Mouse (Mus musculus) MN1 (cell line): Measurements from ENCODE around the gene Prkcb.

Experiments used
- DNase-seq: peaks from one replicate; pipeline ENCODE4 v3.0.0-alpha.2; 2016; ENCODE audit warnings: low spot score

Gene Prkcb

DNA sequence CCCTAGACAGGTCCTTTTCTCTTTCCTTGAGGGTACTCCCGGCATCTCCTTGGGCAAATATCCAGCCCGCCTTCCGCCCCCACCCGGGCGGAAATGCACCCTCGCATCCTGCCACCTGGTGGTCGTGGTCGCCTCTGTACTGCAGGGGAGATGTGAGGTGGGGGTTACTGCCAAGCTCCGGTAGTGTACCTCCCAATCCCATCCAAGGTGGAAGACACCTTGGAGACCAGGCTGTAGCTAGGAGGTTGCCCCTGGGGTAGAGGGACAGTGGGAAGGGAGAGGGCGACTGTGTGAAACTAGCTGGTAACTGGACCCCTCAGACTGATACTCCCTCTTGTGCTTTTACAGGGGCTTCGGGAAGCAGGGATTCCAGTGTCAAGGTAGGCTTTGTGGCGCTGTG lies 1.6 kb downstream of the Prkcb start:
- no peak for DNase-seq

DNA sequence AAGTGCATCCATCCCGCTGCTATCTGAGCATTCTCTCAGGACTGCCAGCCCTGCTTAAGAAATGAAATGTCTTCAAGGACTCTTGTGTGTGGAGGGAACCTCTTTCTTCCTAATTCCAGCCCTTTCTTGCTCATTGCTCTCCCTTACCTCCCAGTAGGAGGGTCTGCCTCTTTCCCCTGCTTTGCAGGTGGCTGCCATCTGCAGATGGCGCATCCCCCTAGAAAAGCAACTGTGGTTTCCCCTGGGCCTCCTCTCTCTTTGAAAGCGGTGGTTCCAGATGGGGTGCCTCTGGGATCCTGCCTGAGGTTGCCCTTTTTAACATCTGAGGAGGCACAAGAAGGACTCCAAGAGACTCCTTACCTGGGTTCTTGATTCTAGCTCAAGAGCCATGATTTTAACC lies 2.2 kb downstream of the Prkcb start:
- no peak for DNase-seq

DNA sequence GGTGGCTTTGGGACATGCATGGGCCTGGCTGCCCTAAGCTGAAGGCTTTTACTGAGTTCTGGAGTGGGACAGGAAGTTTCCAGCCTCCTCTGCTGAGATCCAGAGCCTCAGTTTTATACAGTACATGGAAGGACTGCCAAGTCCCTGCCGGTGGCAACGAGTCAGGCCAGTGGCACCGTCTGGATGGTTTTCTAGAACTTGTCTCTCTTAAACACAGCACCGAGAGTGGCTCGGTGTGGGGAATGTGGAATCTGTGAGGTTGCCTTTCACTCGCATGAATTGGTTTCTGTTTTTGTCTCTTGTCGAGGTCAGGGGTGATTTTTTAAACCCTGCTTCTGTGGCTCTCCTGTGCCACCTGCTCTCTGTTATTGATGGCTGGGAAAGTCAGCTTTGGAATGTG lies 3.6 kb downstream of the Prkcb start:
- DNase-seq, result no peak

DNA sequence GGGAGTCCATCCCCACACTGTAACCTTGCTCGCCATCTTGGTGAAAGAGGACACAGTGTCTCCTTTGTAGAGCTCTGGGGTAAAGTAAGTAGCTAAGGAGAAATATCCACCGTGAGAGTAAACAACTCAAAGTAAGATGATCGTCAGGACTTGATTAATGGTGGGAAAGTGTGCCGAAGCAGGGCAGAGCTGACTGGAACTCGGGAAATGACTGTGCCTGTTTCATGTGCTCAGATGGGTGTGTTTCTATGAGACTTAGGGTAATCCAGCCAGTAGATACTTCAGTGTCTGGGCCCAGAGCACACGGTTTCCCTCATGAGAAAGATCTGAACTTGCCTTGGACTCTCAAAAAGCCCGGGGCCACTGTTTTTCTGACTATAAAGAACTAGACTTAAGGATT lies 5.6 kb downstream of the Prkcb start:
- DNase-seq, result no peak

DNA sequence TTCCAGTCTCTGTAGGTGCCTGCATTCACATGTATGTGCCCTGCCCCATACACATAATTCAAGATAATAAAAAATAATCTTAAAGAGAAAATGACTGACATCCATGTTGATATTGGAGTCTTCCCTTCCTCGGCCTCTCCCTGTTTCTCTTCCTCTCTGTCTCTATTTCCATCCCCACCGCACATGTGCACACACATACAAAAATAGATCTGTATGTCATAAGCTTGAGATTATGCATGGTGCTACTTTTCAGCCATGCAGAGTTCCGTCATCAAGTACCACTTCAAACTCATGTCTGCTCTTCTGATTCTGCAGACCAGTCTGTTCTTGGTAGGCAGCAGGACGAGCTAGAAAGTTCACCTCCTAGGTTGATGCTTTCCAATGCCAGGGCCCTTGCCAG lies 6.8 kb downstream of the Prkcb start:
- DNase-seq, result no peak

DNA sequence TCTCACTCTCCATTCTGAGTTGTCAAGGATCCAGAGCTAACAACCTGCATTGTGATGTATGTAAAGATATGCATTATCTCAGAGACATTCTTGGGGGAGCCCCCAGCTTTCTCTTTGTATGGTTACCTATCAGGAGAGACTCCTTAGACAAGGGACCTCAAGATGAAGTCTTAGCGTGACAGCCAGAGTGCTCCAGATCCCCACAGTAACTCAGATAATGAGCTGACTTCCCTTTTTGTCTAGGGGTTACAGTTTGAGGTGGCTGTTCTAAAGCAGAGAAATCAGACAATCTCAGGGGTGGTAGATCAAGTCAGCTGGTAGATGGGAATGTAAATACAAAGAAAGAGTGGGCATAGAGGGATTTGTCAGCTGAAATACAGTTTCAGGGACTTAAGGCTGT lies 7.8 kb downstream of the Prkcb start:
- DNase-seq, result no peak

DNA sequence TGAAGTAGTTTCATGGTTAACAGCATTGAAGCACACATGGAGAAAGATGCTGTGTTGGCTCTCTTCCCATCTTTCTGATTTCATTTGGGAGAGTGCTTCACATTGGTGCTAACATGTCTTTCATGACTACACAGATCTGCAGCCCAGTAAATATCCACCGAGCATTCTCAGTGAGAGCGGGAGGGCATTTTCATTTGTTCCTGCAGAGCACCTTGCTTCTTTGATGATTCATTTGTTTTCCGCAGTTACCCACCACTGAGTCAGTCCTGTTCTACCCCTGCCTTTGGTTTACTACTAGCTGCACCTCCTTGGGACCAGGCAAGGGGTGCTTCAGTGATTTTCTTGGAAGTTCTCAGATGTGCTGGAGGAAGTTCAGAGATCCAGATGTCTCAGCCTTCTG lies 8.3 kb downstream of the Prkcb start:
- no peak for DNase-seq

DNA sequence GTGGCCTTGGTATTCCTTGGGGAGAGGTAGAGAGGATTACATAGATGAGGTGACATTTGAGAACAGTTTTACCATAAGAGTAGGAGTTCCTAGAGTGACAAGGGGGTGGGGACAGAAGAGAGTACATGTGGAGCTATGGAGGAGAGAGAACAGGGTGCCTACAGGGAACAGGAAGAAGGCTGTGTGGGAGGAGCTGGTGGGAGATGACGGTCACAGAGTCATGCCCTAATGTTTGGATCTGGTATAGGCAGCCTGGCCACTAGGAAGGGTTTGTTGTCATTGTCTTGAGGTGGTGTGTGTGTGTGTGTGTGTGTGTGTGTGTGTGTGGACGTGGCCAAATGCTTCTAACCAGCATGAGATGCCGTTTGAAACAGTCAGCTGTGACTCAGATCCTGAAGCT lies 9.1 kb downstream of the Prkcb start:
- DNase-seq, result no peak

DNA sequence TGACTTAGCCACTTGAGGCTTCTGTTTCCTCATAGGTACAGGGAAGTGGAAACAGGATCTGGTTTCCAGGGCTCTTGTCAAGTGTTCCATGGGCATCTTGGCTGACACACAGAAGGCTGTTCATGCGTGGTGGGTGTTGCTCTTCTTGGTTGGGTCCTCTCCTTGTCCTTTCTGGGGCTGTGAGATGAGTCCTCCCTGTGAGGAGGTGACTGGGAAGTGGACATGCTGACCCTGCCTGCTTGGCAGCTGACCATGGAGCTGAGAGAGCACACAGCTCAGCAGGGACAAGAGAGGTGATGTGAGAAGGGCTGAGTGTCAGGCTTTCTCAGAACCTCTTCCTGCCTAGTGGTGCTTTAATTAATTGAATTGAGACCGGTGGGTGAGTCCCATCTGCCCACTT lies 10.2 kb downstream of the Prkcb start:
- DNase-seq, result no peak

DNA sequence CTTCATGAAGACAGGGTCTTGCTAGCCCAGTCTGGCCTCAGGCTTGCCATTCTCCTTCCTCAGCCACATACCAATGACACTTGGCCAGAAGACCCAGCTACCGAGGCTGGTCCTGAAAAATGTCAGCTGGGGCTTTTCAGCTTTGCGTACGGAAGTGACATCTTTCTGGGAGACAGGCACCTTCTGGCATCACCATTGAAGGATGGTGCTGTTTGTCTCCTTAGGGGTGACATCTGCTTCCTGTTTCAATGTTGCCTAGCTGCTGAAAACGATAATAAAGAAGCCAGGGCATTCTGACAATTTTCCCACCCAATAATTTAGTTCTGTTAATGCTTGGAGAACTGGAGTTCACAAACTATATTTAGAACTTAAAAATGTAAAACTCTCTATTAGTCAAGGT lies 12.0 kb downstream of the Prkcb start:
- DNase-seq, result no peak

DNA sequence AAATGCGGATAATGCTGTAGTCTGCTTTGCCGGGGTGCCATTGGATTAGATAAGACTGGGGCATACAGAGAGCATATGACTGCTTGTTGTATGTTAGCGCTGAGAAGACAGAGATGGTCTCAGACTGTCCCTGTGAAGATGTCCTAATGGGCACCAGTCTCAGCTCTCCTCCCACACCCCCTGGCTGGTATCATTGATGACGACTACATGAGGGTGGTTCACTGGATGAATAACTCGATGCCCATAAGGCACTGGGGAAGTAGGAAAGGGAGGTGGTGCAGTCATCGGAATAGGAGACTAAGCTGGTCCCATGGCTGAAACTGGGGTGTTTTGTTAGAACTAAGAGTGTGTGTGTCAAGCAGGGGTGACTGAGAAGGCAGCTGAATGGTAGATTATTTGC lies 14.0 kb downstream of the Prkcb start:
- no peak for DNase-seq

DNA sequence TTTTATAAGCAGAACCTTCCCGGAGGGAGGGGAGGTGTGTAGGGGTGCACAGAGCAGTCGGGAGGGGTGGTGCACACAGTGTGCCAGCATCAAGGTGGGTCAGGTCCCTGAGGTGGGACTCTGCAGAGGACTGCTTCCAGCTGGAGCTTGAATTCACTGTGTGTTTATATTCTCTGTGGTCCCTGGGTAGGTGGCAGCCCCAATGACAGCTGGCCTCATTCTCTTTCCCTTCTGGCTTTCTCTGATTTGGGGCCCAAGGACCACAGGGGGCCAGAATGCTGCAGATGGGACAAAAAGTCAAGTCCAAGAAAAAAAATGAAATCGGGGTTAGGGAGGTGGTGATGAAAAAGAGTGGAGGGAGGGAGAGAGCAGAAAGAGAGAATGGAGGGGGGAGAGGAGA lies 15.4 kb downstream of the Prkcb start:
- DNase-seq, result no peak

DNA sequence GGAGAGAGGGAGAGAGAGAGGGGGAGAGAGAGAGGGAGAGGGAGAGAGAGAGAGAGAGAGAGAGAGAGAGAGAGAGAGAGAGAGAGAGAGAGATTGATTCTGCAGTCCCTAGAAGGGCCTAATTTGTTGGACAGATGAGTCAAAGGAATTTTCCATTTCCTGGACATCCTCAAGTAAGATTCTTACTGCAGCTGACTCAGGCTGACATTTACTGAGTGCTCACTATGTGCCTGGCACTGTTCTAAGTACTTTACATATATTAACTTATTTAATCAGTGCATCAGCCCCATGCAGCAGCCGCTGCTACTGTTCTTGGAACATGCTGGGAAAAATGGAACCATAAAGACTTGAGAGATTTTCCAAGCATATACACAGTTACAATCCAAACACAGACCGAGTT lies 16.0 kb downstream of the Prkcb start:
- no peak for DNase-seq

DNA sequence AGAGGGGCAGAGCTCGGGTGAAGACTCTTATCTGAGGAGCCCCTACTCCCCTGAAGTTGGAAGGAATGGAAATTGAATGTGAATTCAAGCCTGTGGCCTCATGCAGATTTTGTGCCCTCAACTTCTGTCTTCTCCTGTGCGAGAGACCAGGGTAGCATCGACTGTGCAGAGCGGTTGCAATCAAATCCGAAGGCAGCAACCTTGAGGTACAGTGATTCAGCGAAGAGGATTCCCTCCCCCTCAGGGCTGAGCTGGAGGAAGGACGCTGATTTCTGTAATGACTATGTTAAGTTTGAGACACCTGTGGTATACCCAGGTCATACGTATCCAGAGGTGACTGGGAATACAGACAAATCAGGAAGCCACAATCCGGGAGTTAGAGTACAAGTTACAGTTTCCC lies 18.7 kb downstream of the Prkcb start:
- no peak for DNase-seq

DNA sequence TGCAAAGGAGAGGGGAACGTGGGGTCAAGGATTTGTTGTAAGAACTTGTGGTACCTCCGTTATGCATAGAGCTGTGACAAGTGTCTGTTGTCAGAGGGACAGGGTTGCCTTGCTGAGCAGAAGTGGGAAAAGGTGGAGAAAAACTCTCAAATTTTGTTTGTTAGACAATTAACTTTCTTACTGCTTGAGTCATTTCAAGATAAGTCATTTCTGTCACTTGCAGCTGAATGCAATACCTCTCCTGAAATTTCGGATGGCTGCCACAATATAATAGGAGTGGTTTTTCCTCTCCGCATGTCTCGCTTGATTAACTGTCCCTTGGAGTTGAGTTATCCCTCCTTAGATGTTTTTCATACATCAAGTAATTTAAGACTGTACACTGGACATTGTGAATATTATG lies 20.1 kb downstream of the Prkcb start:
- DNase-seq, result no peak

DNA sequence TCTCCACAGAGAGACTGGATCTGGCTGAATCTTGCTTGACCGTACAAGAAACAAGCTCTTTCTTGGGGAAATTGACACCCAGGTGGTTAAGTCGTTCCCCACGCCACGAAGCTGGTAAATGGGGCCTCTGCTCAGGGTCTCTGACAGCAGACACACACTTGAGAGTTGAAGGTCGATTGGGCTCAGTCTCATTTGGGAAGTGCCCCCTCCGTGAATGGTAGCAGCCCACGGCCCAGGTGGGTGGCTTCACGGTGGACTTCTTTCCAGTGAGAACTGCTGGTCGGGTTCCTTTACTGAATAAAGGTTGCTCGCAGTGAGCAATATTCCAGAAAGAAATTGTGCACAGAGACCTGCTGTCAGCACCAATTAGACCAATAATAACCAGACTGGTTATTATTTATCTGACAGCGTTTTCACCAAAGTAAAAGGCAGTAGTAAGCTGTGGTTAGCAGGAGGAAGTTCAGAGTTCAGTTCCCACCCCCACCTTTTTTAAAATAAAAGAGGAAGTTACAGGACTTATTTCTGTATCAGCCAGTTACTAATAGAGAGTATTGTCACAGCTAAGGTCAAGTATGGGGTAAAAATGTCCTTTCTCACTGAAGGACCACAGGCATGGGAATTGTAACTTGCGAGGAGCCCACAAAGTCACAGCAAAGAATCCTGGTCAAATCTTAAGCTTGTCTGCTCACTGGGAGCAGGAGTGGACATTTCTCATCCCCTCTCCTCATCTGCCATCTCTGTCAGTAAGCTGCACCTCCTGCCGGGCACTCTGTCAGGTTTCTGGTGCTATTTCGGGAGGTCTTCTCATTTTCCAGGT lies 21.6 kb downstream of the Prkcb start:
- DNase-seq, result no peak

DNA sequence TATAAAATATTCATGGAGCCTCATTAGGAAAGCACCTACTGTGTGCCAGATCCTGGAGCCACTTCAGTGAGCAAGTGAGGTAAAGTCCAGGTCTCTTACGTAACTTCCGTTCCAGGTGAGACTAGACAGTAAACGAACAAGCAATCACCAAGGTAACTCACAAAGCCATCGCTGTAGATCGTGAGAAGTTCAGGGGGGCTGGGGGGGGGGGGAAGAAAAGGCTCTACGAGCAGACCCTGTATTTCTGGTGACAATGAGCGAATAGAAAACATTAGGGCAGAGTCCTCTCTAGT lies 22.1 kb downstream of the Prkcb start:
- no peak for DNase-seq

DNA sequence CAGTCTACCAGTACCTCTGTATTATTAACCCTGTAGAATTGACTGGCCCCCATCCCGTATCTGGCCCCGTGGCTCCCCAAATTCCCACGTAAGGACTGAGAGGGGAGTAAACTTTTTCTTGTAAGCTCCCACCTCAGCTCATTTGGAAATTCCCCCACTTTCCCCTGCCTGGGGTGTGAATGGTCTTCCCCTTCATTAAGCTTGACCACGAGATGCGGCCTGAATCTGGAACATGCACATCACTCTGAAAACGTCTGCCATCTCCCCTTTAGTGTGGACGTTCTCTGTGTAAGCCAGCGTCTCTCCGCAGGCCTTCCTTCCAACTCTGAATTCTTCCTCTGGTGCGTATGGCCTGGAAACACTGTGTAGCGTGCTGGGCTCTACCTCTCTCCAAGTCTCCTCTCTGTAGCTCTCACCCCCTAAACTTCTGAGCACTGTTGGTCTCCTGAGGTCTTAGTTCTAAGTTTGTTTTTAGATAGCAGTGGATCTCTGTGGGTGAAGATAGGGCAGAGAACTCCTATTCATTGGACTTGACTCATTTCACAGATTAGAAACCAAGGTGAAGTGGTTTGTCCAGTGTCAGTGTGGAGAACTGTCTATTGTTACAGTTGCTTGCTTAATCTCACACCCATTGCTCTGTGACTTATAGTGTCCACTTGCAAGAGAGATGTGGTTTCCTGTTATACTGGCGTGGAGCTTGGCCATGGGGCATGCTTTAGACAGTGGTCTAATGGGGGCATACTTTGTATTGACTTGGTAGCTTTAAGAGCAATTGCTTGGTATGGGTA lies 25.3 kb downstream of the Prkcb start:
- no peak for DNase-seq

DNA sequence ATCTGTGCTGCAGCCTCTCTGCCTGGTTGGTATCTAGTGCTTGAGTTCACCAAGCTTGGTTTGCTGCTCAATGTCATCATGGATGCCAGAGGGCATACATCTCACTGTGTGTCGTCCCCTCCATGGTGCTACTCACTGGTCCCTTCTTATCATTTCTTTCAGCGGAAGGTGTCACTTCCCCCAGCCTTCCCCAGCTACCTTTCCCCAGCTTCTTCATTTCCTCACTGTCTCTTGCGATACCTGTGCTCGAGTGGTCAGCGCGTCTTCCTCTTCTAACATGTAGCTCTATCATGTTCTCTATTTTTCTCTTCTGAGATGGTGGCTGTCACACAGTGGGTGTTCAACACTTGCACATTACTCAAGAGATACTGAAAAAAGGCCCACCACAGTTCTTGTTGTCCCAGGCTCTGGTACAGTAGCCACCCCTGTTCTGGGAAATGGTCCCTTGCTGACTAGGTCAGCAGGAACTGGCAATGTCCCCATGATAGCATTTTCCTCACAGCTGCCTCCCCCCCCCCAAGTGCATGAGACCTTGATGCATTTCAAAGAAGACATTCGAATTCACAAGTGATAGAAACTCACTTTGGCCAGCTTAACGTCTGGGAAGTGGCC lies 27.3 kb downstream of the Prkcb start:
- no peak for DNase-seq

DNA sequence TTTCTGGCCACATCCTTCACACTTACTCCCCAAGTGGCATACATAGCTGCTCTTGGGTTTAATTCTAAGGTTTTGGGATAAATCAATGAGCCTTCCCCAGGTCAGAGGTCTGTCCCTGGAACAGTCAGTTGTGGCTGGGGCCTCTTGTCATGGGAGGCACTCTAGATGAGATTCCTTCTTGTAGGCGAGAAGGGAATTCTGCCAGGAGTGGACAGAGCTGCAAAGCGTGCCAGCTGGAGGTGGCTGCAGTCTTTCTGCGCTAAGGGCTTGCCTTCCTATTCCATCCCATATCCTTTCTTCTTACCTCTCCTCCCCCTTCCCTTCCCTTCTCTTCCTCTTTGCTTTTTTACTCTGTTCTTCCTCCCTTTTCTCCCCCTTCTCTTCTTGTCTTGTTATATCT lies 28.1 kb downstream of the Prkcb start:
- DNase-seq, result no peak

DNA sequence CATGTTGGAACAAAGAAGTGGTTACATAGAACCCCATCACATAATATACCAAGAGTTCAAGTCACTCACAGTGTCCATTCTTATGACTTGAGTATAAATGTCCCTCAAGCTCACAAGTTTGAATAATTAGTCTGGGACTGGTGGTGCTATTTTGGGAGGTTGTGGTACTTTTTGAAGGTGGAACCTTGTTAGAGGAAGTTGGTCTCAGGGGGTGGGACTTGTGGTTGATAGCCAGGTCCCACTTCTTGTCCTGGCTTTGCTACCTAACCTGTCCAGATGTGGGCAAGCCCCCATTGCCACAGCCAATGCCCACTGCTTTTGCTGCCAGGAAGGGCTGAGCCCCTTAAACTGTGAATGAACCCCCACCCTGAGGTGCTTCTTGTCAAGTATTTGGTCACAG lies 28.9 kb downstream of the Prkcb start:
- DNase-seq, result no peak

DNA sequence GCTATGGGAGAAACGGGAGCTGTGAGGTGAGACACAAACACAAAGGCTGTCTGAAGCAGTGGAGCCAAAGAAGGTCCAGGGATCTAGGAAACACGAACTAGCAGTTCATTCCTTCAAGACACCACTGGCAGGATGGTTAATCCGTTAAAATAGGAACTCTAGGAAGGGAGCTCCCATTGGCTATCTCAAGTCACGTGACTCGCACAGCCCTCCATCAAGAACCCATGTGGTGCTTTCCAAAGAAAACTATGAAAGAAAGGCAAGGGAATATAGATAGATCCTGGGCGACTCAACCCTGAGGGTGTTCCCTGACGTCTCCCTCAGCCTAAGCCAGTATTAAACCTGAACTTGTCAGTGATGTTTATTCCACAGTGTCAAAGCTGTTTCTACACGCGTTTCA lies 31.0 kb downstream of the Prkcb start:
- no peak for DNase-seq

DNA sequence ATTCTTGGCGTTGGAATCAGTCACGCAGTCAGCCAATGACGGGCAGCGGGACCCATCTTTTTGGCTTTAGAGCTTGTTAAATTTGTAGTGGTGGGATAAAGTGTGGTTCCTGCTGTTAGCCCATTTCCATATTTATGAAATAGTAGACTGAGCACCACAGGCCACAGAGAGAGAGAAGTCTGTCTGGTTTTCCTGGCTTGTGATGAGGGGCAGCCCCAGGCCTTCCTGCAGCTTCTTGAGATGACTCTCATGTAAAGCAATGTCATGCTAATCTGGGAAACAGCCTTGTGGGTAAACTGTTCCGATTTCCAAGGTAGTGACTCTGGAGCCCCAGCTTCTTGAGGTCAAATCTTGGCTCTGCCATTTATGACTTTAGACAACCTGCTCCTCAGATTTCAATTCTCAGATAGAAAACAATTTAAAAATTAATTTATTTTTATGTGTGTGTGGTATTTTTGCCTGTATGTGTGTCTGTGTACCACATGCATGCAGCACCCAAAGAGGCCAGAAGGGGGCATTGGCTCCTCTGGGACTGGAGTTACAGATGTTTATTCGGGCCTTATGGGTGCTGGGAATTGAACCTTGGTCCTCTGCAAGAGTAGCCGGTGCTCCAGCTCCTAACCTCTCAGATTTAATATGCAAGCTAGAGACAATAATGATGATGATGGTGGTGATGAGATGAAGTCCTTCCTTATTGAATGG lies 32.4 kb downstream of the Prkcb start:
- DNase-seq, result no peak
